Mouse (Mus musculus): ENCODE data around the gene Col28a1. TPM values are rescaled to one million over a fixed set of nuclear protein-coding genes. Genes with fewer than 3 reads are reported as not detected.
A peak's percentile ranks its signal among the peaks of the same experiment; 100 is the strongest.
"Not testable (repeated sequence)": the region's sequence is repeated elsewhere in the genome, so short reads cannot be mapped to it uniquely, and the experiment has no call there.

Col28a1 gene
- total and polyA plus RNA-seq, 3 experiments: 0.27 to 0.70 (median 0.32) TPM

- DNase-seq: no peak
- no peaks in the 10 kb centered on the region for H3K79me2 ChIP-seq (replicated peaks; ENCODE audit: control insufficient read depth, insufficient read depth, low read length)
- TF ChIP-seq CTCF (IDR thresholded peaks at IDR 0.05) (no peak), EP300 (IDR thresholded peaks at IDR 0.05; ENCODE audit: insufficient read depth, low read depth, low read length) (no peak), POLR2A (IDR thresholded peaks at IDR 0.05; ENCODE audit: insufficient read depth, low read depth, low read length) (no peak)
- WGBS: 74% methylated on average over 1 of the region's 1 CpGs
- no peaks in the 10 kb centered on the region for H3K27me3 ChIP-seq (ENCODE audit: control insufficient read depth, insufficient read depth, low read length)
- H3K4me3 ChIP-seq: no peak overlapping the region
- peaks cover 3% of the 10 kb centered on the region; the same call in 1 of the 2 replicates for H3K4me1 ChIP-seq (ENCODE audit: control insufficient read depth, insufficient read depth, low read length)
- intact Hi-C loops (cut with DNase I): no loop called here
- H3K36me3 ChIP-seq (ENCODE audit: control insufficient read depth, insufficient read depth, low read length): no peaks in the 10 kb centered on the region
- no peak overlapping the region for H3K27ac ChIP-seq
- H3K9ac ChIP-seq (ENCODE audit: low read depth, low read length): no peak overlapping the region
Measured at GRCm38 (mm10) chr6:8045825-8046224, 146.6 kb downstream of the Col28a1 start.

- no peak for DNase-seq
- intact Hi-C loops (cut with DNase I): no loop called here
- Histone ChIP-seq H3K36me3 (ENCODE audit: control insufficient read depth, insufficient read depth, low read length) (no peaks in the 10 kb centered on the region), H3K4me1 (ENCODE audit: control insufficient read depth, insufficient read depth, low read length) (no peaks in the 10 kb centered on the region), H3K79me2 (replicated peaks; ENCODE audit: control insufficient read depth, insufficient read depth, low read length) (no peaks in the 10 kb centered on the region), H3K27ac (no peak overlapping the region), H3K9ac (ENCODE audit: low read depth, low read length) (no peak overlapping the region), H3K27me3 (ENCODE audit: control insufficient read depth, insufficient read depth, low read length) (no peaks in the 10 kb centered on the region), H3K4me3 (no peak overlapping the region)
- 71% methylated on average over 4 of the region's 4 CpGs for WGBS
- TF ChIP-seq EP300 (IDR thresholded peaks at IDR 0.05; ENCODE audit: insufficient read depth, low read depth, low read length) (no peak), CTCF (IDR thresholded peaks at IDR 0.05) (no peak), POLR2A (IDR thresholded peaks at IDR 0.05; ENCODE audit: insufficient read depth, low read depth, low read length) (no peak)
Measured at GRCm38 (mm10) chr6:8028711-8029110, 163.7 kb downstream of the Col28a1 start.

- Histone ChIP-seq H3K36me3 (ENCODE audit: control insufficient read depth, insufficient read depth, low read length) (no peaks in the 10 kb centered on the region), H3K27me3 (ENCODE audit: control insufficient read depth, insufficient read depth, low read length) (no peaks in the 10 kb centered on the region), H3K4me3 (no peak overlapping the region), H3K9ac (ENCODE audit: low read depth, low read length) (no peak overlapping the region), H3K27ac (no peak overlapping the region), H3K4me1 (ENCODE audit: control insufficient read depth, insufficient read depth, low read length) (no peaks in the 10 kb centered on the region), H3K79me2 (replicated peaks; ENCODE audit: control insufficient read depth, insufficient read depth, low read length) (no peaks in the 10 kb centered on the region)
- 88% methylated on average over 7 of the region's 7 CpGs for WGBS
- TF ChIP-seq CTCF (IDR thresholded peaks at IDR 0.05) (no peak), EP300 (IDR thresholded peaks at IDR 0.05; ENCODE audit: insufficient read depth, low read depth, low read length) (no peak), POLR2A (IDR thresholded peaks at IDR 0.05; ENCODE audit: insufficient read depth, low read depth, low read length) (no peak)
- no peak for DNase-seq
- intact Hi-C loops (cut with DNase I): no loop called here
Measured at GRCm38 (mm10) chr6:8025332-8026129, 166.9 kb downstream of the Col28a1 start.

GRCm38 (mm10) chr6:8023527-8023926 is 168.9 kb downstream of the Col28a1 start:
- TF ChIP-seq POLR2A (IDR thresholded peaks at IDR 0.05; ENCODE audit: insufficient read depth, low read depth, low read length) (no peak), EP300 (IDR thresholded peaks at IDR 0.05; ENCODE audit: insufficient read depth, low read depth, low read length) (no peak), CTCF (IDR thresholded peaks at IDR 0.05) (no peak)
- WGBS: 48% methylated on average over 3 of the region's 3 CpGs
- H3K27ac ChIP-seq: no peak overlapping the region
- intact Hi-C loops (cut with DNase I): no loop called here
- no peaks in the 10 kb centered on the region for H3K79me2 ChIP-seq (replicated peaks; ENCODE audit: control insufficient read depth, insufficient read depth, low read length)
- H3K36me3 ChIP-seq (ENCODE audit: control insufficient read depth, insufficient read depth, low read length): no peaks in the 10 kb centered on the region
- no peak for DNase-seq
- H3K27me3 ChIP-seq (ENCODE audit: control insufficient read depth, insufficient read depth, low read length): no peaks in the 10 kb centered on the region
- H3K4me1 ChIP-seq (ENCODE audit: control insufficient read depth, insufficient read depth, low read length): no peaks in the 10 kb centered on the region
- H3K4me3 ChIP-seq: no peak overlapping the region
- no peak overlapping the region for H3K9ac ChIP-seq (ENCODE audit: low read depth, low read length)

- Histone ChIP-seq H3K4me1 (ENCODE audit: control insufficient read depth, insufficient read depth, low read length) (no peaks in the 10 kb centered on the region), H3K27me3 (ENCODE audit: control insufficient read depth, insufficient read depth, low read length) (no peaks in the 10 kb centered on the region), H3K79me2 (replicated peaks; ENCODE audit: control insufficient read depth, insufficient read depth, low read length) (no peaks in the 10 kb centered on the region), H3K4me3 (no peak overlapping the region), H3K27ac (no peak overlapping the region), H3K36me3 (ENCODE audit: control insufficient read depth, insufficient read depth, low read length) (no peaks in the 10 kb centered on the region), H3K9ac (ENCODE audit: low read depth, low read length) (no peak overlapping the region)
- TF ChIP-seq CTCF (IDR thresholded peaks at IDR 0.05): no peak
- no peak for TF ChIP-seq EP300 (IDR thresholded peaks at IDR 0.05; ENCODE audit: insufficient read depth, low read depth, low read length)
- no peak for TF ChIP-seq POLR2A (IDR thresholded peaks at IDR 0.05; ENCODE audit: insufficient read depth, low read depth, low read length)
- WGBS: 82% methylated on average over 4 of the region's 4 CpGs
- DNase-seq: no peak
- intact Hi-C loops (cut with DNase I): no loop called here
Measured at GRCm38 (mm10) chr6:7994736-7995135, 197.7 kb downstream of the Col28a1 start.

- no peaks in the 10 kb centered on the region for H3K27me3 ChIP-seq (ENCODE audit: control insufficient read depth, insufficient read depth, low read length)
- H3K4me3 ChIP-seq: no peak overlapping the region
- TF ChIP-seq CTCF (IDR thresholded peaks at IDR 0.05): peak; percentile 82
- TF ChIP-seq POLR2A (IDR thresholded peaks at IDR 0.05; ENCODE audit: insufficient read depth, low read depth, low read length): no peak
- no peaks in the 10 kb centered on the region for H3K36me3 ChIP-seq (ENCODE audit: control insufficient read depth, insufficient read depth, low read length)
- 36% methylated on average over 7 of the region's 7 CpGs for WGBS
- no peak overlapping the region for H3K27ac ChIP-seq
- H3K79me2 ChIP-seq (replicated peaks; ENCODE audit: control insufficient read depth, insufficient read depth, low read length): no peaks in the 10 kb centered on the region
- intact Hi-C loops (cut with DNase I): loop anchor here (5.0 kb wide), 1 partner anchor 136 kb away; no protein-coding TSS in a partner anchor
- no peaks in the 10 kb centered on the region for H3K4me1 ChIP-seq (ENCODE audit: control insufficient read depth, insufficient read depth, low read length)
- peak; percentile 44 to 67 for DNase-seq
- H3K9ac ChIP-seq (ENCODE audit: low read depth, low read length): no peak overlapping the region
Measured at GRCm38 (mm10) chr6:7983646-7983979, 208.8 kb downstream of the Col28a1 start.

GRCm38 (mm10) chr6:7982958-7983645 is 209.3 kb downstream of the Col28a1 start:
- WGBS: 61% methylated on average over 32 of the region's 32 CpGs
- H3K9ac ChIP-seq (ENCODE audit: low read depth, low read length): peak overlapping the region; percentile 50; the same call in 1 of the 2 replicates
- intact Hi-C loops (cut with DNase I): loop anchor here (5.0 kb wide), 1 partner anchor 136 kb away; no protein-coding TSS in a partner anchor

More at GRCm38 (mm10) chr6:7982958-7983645, 209.3 kb downstream of the Col28a1 start:
- not testable (repeated sequence) for H3K79me2 ChIP-seq (replicated peaks; ENCODE audit: control insufficient read depth, insufficient read depth, low read length); H3K27me3 ChIP-seq (ENCODE audit: control insufficient read depth, insufficient read depth, low read length); H3K27ac ChIP-seq; H3K4me1 ChIP-seq (ENCODE audit: control insufficient read depth, insufficient read depth, low read length); H3K36me3 ChIP-seq (ENCODE audit: control insufficient read depth, insufficient read depth, low read length); H3K4me3 ChIP-seq
- DNase-seq: peak; percentile 13 to 19

Measured in heart, adult 2 months (tissue).